Mouse (Mus musculus) ES-Bruce4 (cell line): ENCODE measurements around the gene Ccndbp1. TPM values are rescaled to one million over a fixed set of nuclear protein-coding genes. Genes with fewer than 3 reads are reported as not detected.
"Not testable (repeated sequence)": the region's sequence is repeated elsewhere in the genome, so short reads cannot be mapped to it uniquely, and the experiment has no call there.

Source experiments
- H3K27ac ChIP-seq: 2 replicates; pipeline ENCODE4 v1.5.1; 2012; ENCODE audit warnings: low read length, inconsistent platforms; ENCODE audit not compliant: insufficient read depth
- H3K27me3 ChIP-seq: 2 replicates; pipeline ENCODE4 v1.6.1; 2012; ENCODE audit warnings: mild to moderate bottlenecking, low read length, inconsistent platforms; ENCODE audit not compliant: control insufficient read depth, poor library complexity, insufficient read depth, severe bottlenecking
- H3K36me3 ChIP-seq: 2 replicates; pipeline ENCODE4 v1.6.1; 2012; ENCODE audit warnings: inconsistent platforms, mild to moderate bottlenecking, low read length, moderate library complexity; ENCODE audit not compliant: control insufficient read depth, poor library complexity, insufficient read depth, severe bottlenecking
- H3K4me1 ChIP-seq: one replicate; pipeline ENCODE4 v1.8.1; 2011; ENCODE audit warnings: low read length; ENCODE audit not compliant: control insufficient read depth, insufficient read depth
- H3K4me3 ChIP-seq: 2 replicates; pipeline ENCODE4 v1.5.1; 2011; ENCODE audit warnings: low read depth, mild to moderate bottlenecking, low read length
- H3K9ac ChIP-seq: 2 replicates; pipeline ENCODE4 v1.6.1; 2012; ENCODE audit warnings: low read depth, mild to moderate bottlenecking, inconsistent platforms; ENCODE audit not compliant: poor library complexity, severe bottlenecking
- H3K9me3 ChIP-seq: replicated peaks from 2 replicates; pipeline ENCODE4 v1.6.1; 2012; ENCODE audit warnings: mild to moderate bottlenecking, low read length, inconsistent platforms; ENCODE audit not compliant: control insufficient read depth, poor library complexity, insufficient read depth, severe bottlenecking
- CTCF ChIP-seq: IDR thresholded peaks from one replicate; pipeline ENCODE4 v1.8.1; 2011; ENCODE audit warnings: low read depth, low read length
- EP300 ChIP-seq: IDR thresholded peaks from 2 replicates; pipeline ENCODE4 v1.6.1; 2011; ENCODE audit warnings: low read depth, low read length; ENCODE audit not compliant: insufficient read depth
- POLR2A ChIP-seq: IDR thresholded peaks from one replicate; pipeline ENCODE4 v1.8.1; 2011; ENCODE audit warnings: low read length; ENCODE audit not compliant: insufficient read depth
- polyA plus RNA-seq: library from polyadenylated mRNA; stranded (reverse); fragments of >200 nt; gene quantifications from 2 replicates; pipeline ENCODE4 v1.2.4, GENCODE M21; 2011; ENCODE audit warnings: low read depth; ENCODE audit not compliant: missing spikeins, insufficient read depth, insufficient read length

The Ccndbp1 gene
- polyA plus RNA-seq, 1 experiment = 30.9 TPM

DNA sequence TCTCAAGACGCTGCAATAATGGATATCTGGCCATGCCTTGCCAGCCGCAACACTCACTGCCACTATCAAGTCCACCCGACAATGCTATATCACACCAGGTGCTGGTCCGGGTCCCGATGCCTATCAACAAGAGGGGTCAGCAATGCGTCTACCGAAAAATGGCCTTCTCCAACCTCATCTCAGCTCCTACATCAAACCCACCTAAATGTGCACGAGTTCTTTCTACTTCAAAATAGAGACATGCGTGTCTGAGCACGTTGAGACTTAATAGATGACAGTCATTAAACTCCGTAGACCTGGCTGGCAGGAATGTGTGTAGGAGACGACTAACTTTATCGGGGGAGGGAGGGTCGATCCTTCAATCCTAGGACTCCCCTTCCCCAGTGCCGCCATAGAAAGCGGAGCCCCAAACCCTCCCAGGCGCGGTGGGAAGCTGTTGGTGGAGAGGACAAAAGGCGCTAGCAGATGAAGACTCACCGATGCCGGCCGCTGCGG, 38.1 kb upstream of the Ccndbp1 start:
- Histone ChIP-seq H3K4me1 (no peaks in the 10 kb centered on the region), H3K27me3 (no peaks in the 10 kb centered on the region), H3K9ac (peak overlapping the region; percentile 87), H3K27ac (no peak overlapping the region), H3K4me3 (peak overlapping the region; percentile 91), H3K36me3 (no peaks in the 10 kb centered on the region), H3K9me3 (no peaks in the 10 kb centered on the region)
- TF ChIP-seq EP300 = no peak
- no peak for TF ChIP-seq POLR2A
- no peak for TF ChIP-seq CTCF

GRCm38 (mm10) chr2:120970559-120971080, 37.6 kb upstream of the Ccndbp1 start, which contains the start of gene Ubr1:
Gene Ubr1 (minus strand): TSS chr2:120970715.
- Histone ChIP-seq H3K27me3 (no peaks in the 10 kb centered on the region), H3K4me3 (peak within 1 kb of the TSS; percentile 91), H3K27ac (no peak within 1 kb of the TSS), H3K9ac (peak within 1 kb of the TSS; percentile 87), H3K36me3 (no peaks in the 10 kb centered on the region), H3K9me3 (no peaks in the 10 kb centered on the region), H3K4me1 (no peaks in the 10 kb centered on the region)
- TF ChIP-seq EP300 (0 out of 2 replicates have a peak, but pooled peaks have one; percentile 12), CTCF (no peak), POLR2A (peak; percentile 94)

GRCm38 (mm10) chr2:120971766-120972165, 36.4 kb upstream of the Ccndbp1 start:
- no peak overlapping the region for H3K9ac ChIP-seq
- H3K27me3 ChIP-seq = no peaks in the 10 kb centered on the region
- H3K36me3 ChIP-seq = no peaks in the 10 kb centered on the region
- TF ChIP-seq CTCF = no peak
- no peak for TF ChIP-seq POLR2A
- no peak for TF ChIP-seq EP300
- H3K4me3 ChIP-seq = no peak overlapping the region
- no peaks in the 10 kb centered on the region for H3K9me3 ChIP-seq
- H3K27ac ChIP-seq = no peak overlapping the region
- no peaks in the 10 kb centered on the region for H3K4me1 ChIP-seq

DNA sequence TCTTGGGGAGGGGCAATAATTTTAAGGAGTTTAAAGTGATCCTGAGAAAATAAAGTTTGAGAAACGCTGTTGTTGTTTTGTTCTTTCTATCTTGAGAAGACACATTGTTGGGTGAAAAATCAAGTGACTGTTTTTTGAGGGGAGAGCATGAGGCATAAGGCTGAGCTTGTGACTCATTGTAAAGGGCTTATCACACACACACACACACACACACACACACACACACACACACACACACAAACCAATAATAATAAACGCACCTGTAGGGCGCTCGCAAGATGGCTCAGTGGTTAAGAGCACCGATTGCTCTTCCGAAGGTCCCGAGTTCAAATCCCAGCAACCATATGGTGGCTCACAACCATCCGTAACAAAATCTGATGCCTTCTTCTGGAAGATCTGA, 35.9 kb upstream of the Ccndbp1 start:
- H3K9me3 ChIP-seq, H3K36me3 ChIP-seq, H3K9ac ChIP-seq: not testable (repeated sequence)

DNA sequence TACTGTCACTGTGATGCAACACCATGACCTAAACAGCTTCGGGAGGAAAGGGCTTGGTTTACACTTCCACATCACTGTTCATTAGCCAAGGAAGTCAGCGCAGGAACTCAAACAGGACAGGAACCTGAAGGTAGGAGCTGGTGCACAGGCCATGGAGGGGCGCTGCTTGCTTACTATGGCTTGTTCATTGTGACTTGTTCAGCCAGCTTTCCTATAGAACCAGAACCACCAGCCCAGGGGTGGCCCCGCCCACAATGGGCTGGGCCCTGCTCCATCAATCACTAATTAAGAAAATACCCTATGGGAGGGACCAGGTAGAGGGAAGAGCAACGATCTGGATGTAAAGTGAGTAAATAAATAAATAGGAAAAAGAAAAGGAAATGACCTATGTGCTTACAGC, 35.2 kb upstream of the Ccndbp1 start:
- Histone ChIP-seq H3K27me3 (no peaks in the 10 kb centered on the region), H3K4me3 (no peak overlapping the region), H3K9me3 (no peaks in the 10 kb centered on the region), H3K4me1 (no peaks in the 10 kb centered on the region), H3K27ac (no peak overlapping the region), H3K9ac (peak overlapping the region; percentile 42; the same call in 1 of the 2 replicates), H3K36me3 (no peaks in the 10 kb centered on the region)
- TF ChIP-seq CTCF (peak; percentile 48), POLR2A (no peak)

More for the DNA sequence above, 35.9 kb upstream of the Ccndbp1 start:
- not testable (repeated sequence) for H3K27me3 ChIP-seq, H3K27ac ChIP-seq, H3K4me3 ChIP-seq, H3K4me1 ChIP-seq

GRCm38 (mm10) chr2:120976308-120976707, 31.9 kb upstream of the Ccndbp1 start:
- TF ChIP-seq CTCF = peak; percentile 2
- no peak for TF ChIP-seq EP300
- TF ChIP-seq POLR2A = no peak
- Histone ChIP-seq H3K4me1 (no peaks in the 10 kb centered on the region), H3K4me3 (no peak overlapping the region), H3K9me3 (no peaks in the 10 kb centered on the region), H3K36me3 (no peaks in the 10 kb centered on the region), H3K27ac (no peak overlapping the region), H3K9ac (no peak overlapping the region), H3K27me3 (no peaks in the 10 kb centered on the region)
